Mouse (Mus musculus): ENCODE measurements around the gene Hpse.
A peak's percentile ranks its signal among the peaks of the same experiment; 100 is the strongest.

Hpse gene

DNA sequence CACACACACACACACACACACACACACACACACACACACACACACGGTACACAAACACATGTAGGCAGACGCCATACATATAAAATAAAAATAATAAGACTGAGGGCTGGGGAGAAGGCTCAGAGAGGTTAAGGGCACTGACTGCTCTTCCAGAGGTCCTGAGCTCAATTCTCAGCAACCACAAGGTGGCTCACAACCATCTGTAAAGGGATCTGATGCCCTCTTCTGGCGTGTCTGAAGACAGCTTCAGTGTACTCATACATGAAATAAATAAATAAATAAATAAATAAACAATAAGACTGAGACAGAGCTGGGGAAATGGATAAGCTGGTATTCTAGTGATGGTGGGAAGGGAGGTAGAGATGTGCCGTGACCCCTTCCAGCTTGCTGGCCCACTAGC lies 33.9 kb downstream of the Hpse start:
- DNase-seq (ENCODE audit: low spot score) = no peak

DNA sequence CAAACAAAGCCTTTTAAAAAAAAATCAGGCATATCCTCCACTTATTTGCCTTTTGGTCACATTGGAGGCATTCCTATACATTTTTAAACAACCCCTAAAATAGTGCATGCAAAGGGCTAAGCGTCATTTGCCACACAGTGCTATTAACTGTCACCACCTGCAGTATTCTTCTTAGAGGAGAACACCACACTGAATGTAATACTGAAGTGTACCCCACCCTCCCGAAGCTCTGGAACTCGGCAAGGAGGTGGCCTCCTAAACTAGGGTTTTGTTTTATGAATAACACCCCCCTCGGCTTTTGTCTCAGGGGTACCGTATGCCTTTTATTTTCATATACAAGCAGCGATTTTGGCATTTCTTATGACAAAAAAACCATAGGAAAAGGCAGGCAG lies 39.0 kb downstream of the Hpse start:
- no peak for DNase-seq (ENCODE audit: low spot score)

GRCm38 (mm10) chr5:100679911-100680541 lies 39.5 kb downstream of the Hpse start:
- no peak for DNase-seq (ENCODE audit: low spot score)

DNA sequence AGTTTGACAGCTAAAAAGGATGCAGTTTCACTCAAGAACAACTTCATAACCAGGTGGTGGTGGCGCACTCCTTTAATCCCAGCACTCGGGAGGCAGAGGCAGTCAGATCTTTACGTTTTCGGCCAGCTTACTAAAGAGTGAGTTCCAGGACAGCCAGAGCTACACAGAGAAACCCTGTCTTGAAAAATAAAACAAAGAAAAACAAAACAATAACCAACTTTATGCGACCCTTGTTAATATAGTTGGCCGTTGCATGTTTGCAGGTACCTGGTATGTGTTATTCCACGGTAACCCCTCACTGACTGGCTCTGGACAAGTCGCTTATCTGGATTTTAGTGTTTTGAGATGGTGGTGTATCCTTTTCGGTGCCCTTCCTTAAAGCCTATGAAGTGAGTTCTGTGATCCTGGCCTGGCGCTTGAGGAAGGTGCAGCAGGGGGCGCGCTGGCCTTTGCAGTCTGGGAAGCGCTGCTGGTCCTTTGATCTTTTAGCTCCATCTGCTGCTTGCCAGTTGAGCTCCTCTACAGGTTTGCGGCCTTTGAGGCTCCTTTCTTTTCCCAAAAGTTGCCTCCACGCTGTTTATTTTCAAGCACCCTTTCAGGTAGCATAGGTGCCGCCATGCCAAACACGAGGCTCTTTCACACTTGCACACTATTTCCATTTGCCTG lies 44.7 kb downstream of the Hpse start, which contains the start of gene Coq2:
Coq2 (minus strand) TSS at position 430 of the 666 bp plus-strand sequence.
- peak; percentile 54 for DNase-seq (ENCODE audit: low spot score)

- peak; percentile 48 for DNase-seq (ENCODE audit: low spot score)
Observed at GRCm38 (mm10) chr5:100673745-100674486, 45.6 kb downstream of the Hpse start.

- DNase-seq (ENCODE audit: low spot score) = no peak
Observed at GRCm38 (mm10) chr5:100672403-100672802, 47.1 kb downstream of the Hpse start.

GRCm38 (mm10) chr5:100671897-100672296 lies 47.6 kb downstream of the Hpse start:
- DNase-seq (ENCODE audit: low spot score) = no peak

DNA sequence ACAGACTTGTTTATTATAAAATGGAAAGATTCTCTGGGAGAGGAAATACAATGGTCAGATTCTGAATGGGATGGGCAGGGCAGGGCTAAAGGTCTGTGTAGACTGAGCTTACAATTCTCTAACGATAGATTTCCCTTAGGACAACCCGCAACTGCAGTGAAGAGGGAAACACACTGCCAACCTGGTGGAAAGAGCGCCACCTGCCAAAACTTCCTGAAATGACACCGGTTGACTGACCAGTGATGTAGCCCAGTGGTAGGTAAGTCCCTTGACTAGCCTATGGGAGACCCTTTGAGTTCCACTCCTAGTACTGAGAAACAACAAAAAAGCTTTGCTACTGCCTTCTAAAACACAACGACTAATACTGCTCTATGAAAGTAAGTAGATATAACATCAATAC lies 48.1 kb downstream of the Hpse start:
- no peak for DNase-seq (ENCODE audit: low spot score)

DNA sequence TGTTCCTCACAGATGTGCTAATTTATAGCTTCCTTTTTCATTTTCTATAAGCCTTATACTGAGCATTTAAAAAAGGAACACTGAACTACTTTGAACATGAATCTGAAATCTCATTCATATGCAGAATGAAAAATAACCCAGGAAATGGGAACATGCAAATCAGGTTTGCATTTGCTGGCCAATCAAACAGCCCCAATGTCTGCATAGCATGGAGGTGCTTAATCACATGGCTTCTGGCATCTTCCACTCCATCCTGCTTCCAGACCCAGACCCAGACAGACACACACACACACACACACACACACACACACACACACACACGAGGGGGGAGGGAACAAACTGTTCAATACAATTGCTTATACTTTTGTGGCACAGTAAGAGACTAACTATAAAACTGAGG lies 52.6 kb downstream of the Hpse start:
- DNase-seq (ENCODE audit: low spot score) = no peak

DNA sequence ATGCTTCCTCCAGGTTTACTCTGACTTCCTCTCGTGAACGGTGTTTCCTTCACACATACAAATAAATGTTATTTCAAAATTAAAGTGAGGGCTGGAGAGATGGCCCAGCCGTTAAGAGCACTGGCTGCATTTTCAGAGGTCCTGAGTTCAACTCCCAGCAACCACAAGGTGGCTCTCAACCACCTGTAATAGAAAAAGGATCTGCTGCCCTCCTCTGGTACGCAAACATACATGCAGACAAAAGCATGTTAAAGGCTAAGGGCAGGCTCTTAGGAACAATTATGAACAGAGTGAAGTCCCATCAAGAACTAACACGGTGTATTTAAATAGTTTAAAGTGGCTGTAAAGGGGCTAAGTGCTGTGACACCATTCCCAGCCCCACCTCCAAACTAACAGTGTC lies 55.7 kb downstream of the Hpse start:
- DNase-seq (ENCODE audit: low spot score) = no peak

DNA sequence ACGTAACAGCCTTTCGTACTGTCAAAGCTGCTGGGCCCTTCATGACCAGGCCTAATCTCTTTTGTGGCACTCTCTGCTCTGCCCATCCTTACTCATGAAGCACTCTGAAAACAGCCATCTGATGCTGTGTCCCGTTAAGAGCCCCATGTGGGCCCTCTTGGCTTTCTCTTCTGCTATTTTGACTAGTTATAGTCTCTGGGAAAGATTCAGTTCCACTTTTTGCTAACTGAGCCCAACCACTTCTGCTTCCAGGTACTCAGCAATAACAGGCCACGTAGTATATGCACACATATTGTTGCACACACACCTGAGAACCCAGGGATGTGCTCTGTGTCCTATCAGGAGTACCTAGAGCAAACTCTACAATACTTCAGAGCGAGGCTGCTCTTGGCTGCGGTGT lies 56.5 kb downstream of the Hpse start:
- no peak for DNase-seq (ENCODE audit: low spot score)

DNA sequence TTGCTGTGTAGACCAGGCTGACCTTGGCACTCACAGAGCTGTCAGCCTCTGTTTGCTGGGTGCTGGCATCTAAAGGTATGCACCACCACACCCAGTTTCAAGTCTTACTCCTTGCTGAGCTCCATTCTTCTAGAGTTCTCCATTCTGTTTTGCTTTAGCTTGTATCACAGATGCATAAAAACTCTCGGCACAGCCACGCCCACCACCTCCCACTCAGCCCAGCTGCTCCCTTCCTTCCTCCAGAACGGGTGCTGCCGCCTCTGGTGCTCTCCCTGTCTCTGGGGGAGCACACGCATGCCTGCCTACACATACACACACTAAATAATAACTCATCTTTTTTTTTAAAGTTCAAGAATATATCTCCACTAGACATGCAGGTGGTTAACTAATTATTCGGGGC lies 61.1 kb downstream of the Hpse start:
- DNase-seq (ENCODE audit: low spot score) = no peak

DNA sequence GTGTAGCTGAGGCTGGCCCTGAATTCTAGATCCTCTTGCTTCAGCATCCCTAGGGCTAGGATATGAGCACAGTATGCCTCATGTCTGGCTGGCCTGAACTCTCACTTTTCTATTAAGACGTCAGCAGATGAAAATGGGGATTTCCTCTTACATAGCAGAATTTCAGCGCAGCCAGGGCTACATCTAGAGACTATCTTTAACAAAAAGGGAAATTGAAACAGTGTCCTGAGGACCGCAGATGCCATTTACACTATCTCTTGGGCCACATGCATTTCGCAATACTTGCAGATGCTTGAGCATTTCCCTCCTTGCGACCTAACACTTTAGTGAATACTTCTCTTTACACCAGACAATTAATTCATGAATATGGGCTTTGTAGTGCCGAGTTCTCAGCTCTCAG lies 63.2 kb downstream of the Hpse start:
- DNase-seq (ENCODE audit: low spot score) = no peak

DNA sequence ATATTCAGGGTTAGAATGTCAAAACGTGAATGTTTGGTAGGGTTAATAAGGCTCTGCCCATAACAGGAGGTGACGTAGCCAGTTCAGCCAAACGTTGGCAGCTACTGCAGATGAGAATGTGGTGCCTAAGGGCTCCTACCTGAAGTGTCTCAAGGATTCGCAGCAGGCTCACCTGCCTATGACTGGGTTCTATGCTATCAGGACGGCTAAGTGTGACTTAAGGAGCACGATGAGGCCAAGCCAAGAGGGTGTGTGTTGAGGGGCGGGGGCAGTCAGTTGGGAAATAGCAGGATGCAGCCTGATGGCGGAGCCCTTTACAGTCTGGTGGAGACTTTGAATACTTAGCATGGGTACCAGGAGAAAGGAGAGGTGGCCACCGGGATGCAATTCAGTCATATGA lies 67.2 kb downstream of the Hpse start:
- no peak for DNase-seq (ENCODE audit: low spot score)

DNA sequence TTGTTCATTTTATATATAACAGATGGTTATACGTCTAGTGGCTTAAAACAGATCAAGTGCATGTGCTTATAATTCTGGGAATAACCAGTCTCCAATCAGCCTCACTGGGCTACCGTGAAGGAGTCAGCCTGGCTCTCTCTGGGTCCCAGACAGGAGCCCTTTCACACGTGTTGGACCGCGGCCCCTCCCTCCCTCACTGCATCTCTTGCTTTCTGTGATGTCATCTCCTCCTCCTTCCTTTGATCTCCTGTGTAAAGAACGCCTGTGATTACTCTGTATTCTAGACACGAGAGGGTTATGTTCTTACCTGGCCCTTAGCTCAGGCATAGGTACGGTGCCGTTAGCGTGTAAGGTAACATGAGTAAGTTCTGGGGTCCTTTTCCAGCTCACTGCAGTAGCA lies 68.0 kb downstream of the Hpse start:
- no peak for DNase-seq (ENCODE audit: low spot score)

- no peak for DNase-seq (ENCODE audit: low spot score)
Observed at GRCm38 (mm10) chr5:100650969-100651368, 68.5 kb downstream of the Hpse start.

GRCm38 (mm10) chr5:100648546-100648945 lies 71.0 kb downstream of the Hpse start:
- DNase-seq (ENCODE audit: low spot score) = no peak

GRCm38 (mm10) chr5:100648046-100648445 lies 71.5 kb downstream of the Hpse start:
- DNase-seq (ENCODE audit: low spot score) = no peak

GRCm38 (mm10) chr5:100646558-100646957 lies 73.0 kb downstream of the Hpse start:
- no peak for DNase-seq (ENCODE audit: low spot score)

- DNase-seq (ENCODE audit: low spot score) = no peak
Observed at GRCm38 (mm10) chr5:100643991-100644535, 75.5 kb downstream of the Hpse start.

DNA sequence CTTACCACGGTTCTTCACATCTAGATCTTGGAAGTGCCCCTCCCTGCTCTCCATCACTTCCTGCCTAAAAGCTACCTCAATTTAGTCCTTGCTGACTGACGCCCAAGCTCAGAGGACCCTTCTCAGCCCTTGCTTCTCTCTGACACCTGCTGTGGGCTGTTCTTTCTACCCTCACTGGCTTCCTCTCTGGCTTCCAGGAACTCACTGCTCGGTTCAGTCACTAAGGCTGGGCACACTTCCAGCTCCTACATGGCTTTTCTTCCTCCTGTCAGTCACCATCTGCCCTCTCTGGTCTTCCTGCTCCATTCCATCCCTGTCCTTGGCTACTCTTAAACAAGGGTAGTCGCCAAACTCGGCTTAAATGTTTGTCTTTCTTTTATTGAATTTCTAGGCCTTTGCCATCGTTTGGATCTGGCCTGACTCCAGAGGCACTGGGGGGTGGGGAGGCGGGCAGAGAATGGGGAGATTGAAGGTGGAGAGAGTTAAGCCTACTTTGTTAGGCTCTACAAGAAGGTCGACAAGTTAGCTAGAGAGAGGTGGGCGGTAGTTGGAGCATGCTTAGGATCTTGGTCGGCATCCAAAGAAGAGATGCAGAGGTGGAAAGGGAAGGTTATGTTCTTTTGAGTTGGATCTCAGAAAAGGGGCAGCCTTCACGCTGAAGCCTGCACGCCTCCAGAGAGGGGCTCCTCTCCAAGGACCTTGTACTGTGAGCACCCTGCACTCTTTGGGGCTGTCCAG lies 76.1 kb downstream of the Hpse start:
- no peak for DNase-seq (ENCODE audit: low spot score)

- DNase-seq (ENCODE audit: low spot score) = no peak
Observed at GRCm38 (mm10) chr5:100642316-100642715, 77.2 kb downstream of the Hpse start.

All from layer of hippocampus, adult 9-10 months (tissue).